Mouse (Mus musculus): Measurements from ENCODE around the gene Glud1. TPM values are rescaled to one million over a fixed set of nuclear protein-coding genes. Genes with fewer than 3 reads are reported as not detected.

Gene Glud1
- total RNA-seq (2015) (182 and 187 TPM in 2 replicates), total RNA-seq (2017) (118 and 134 TPM in 2 replicates)

GRCm38 (mm10) chr14:34310234-34310965 lies at the start of gene Glud1, which contains the start of gene Shld2:
Glud1 (plus strand) TSS chr14:34310727.
Shld2 (minus strand) TSS chr14:34310493.
- ATAC-seq (replicated peaks; ENCODE audit: poor library complexity): peak; percentile 79

DNA sequence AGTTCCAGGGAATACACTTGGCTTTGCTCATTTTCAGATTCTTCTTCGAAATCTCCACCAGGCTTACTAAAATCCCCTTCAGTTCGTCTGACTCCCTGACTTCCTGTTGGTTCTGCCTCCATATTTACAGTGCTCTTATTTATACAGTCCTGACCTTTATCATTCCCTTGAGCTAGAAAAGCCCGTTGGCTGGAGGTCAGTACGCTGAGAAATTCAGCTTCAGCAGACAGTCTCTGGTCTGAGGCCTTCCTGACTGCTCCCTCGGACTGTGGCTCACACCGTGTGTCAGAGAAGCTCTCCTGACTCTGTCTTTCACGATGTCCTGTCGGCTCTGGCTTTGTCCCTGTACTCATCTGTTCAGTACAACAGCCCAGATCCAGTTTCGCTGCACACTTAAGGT lies 42.5 kb upstream of the Glud1 start:
- no peak for ATAC-seq (replicated peaks; ENCODE audit: poor library complexity)

GRCm38 (mm10) chr14:34273280-34273679 lies 37.2 kb upstream of the Glud1 start:
- peak; percentile 71 for ATAC-seq (replicated peaks; ENCODE audit: poor library complexity)

- no peak for ATAC-seq (replicated peaks; ENCODE audit: poor library complexity)
Observed at GRCm38 (mm10) chr14:34274141-34274540, 36.4 kb upstream of the Glud1 start.

DNA sequence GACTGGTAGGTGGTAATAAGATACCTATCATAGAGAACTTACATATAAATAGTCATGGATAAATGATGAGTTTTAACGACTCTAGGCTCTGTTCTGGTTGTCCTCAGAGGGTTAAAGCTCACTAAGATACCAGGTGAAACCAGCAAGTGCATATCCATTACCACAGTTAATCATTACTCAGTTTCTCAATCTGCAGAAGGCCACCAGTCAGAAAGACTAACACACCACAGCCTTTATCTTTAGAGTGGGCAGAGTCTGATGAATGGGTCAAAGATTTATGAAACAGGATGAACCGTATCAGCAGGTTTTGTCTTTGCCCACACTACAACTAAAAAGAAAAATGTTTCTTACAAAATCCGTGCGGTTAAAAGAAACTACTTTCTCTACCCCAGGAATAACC lies 35.3 kb upstream of the Glud1 start:
- no peak for ATAC-seq (replicated peaks; ENCODE audit: poor library complexity)

DNA sequence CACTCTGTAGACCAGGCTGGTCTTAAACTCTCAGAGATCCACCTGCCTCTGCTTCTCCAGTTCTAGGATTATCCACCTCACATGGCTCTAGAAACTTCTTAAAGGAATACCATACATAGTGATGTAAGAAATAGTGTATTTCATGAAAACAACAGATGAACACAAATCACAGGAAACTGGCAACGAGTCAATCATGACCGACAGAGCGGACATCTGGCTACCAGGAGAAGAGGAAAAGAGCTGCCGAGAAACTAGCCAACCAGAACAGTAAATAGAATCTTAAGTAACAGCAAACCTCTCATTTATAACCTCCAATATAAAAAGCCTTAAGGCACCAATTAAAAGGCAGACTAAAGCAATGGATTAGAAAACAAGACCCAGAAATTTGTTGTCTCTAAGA lies 30.8 kb upstream of the Glud1 start:
- no peak for ATAC-seq (replicated peaks; ENCODE audit: poor library complexity)

DNA sequence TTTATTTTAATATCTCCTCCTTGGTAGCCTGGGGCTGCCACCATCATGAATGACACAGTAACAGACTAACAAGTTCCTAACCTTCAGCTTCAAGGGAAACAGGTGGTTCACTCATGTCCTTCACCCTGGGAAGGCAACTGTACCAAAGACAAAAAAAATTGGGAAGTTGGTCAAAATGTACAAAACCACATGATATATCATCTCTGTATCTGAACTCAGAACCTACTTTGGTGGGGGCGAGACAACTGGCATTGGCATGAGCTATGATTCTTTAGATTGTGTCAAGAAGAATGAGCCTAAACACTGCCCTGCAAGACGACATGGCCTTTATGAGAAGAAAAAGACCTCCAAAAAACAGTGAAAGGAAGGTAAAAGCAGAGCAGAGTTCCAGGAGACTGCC lies 29.7 kb upstream of the Glud1 start:
- no peak for ATAC-seq (replicated peaks; ENCODE audit: poor library complexity)

DNA sequence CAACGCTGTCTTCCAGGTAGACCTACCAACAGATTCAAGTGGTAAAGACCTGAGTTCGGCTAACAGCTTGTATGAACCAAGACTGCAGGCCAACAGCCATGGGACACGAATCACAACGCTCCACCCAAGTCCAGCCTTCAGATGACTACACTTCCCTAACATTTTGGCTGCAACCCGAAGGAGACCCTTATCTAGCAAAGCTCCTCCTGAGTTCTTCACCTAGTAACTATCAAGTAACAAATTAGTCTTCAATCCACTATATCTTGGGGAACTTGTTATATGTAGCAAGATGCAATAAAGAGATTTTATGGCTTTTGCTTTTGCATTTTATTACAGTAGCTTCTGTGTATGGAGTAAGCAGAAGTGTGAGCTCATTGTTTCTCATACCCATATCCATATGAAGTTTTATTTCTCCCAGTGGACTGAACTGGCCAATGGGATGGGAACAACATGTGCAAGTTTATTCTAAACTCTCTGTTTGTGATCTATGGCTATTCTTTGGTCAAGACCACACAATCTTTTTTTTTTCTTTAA lies 28.7 kb upstream of the Glud1 start:
- no peak for ATAC-seq (replicated peaks; ENCODE audit: poor library complexity)

- ATAC-seq (replicated peaks; ENCODE audit: poor library complexity): no peak
Observed at GRCm38 (mm10) chr14:34288396-34288795, 22.1 kb upstream of the Glud1 start.

DNA sequence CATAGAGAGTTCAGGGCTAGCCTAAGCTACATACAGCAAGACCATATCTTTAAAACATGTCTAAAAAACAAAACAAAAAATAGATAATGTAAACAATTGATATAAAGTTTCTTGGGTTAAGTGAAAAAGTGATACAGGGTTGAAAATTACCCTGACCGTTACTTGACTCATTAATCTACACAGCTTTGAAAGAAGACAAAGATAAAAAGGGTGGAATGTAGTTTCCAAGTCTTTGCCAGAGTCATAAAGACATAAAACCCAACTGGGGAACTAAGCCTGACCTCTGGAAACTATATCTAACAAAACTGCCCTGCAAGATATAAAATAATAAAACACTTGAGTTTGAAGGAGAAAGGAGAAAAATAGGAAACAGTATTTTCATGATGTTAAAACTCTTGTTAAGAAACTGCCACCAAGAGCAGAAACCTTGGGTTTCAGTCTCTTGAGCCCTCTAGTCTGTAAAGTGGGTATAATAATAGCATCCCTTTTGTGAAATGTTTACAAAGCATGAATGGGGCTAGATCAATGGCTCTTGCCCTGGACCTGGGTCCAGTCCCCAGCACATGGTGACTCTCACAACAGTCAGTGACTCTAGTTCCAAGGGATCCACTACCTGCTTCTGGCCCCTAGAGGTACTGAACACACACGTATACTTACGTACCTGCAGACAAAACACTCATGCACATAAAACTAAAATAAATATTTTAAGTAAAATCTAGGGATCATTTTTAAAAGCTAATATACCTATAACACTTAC lies 21.1 kb upstream of the Glud1 start:
- no peak for ATAC-seq (replicated peaks; ENCODE audit: poor library complexity)

GRCm38 (mm10) chr14:34290229-34290628 lies 20.3 kb upstream of the Glud1 start:
- ATAC-seq (replicated peaks; ENCODE audit: poor library complexity): no peak

DNA sequence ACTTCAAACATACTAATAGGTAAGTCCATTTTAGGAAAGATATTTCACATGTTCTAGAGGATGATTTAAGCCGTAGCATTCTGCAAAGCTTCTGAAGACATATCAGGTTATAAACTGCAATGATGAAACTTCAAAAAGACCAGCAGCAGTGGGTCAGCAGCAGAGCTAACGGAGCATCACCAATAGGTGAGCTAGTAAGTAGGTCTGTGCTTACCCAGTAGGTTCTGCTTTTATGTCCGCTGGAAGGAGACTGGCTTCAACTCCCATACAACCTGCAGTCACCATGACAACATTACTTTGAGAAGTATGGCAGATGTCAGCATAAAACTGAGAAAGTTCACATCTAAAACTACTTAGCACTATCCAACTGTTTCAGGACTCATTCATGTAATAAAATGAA lies 16.9 kb upstream of the Glud1 start:
- ATAC-seq (replicated peaks; ENCODE audit: poor library complexity): no peak

- peak; percentile 81 for ATAC-seq (replicated peaks; ENCODE audit: poor library complexity)
Observed at GRCm38 (mm10) chr14:34296350-34296749, 14.2 kb upstream of the Glud1 start.

DNA sequence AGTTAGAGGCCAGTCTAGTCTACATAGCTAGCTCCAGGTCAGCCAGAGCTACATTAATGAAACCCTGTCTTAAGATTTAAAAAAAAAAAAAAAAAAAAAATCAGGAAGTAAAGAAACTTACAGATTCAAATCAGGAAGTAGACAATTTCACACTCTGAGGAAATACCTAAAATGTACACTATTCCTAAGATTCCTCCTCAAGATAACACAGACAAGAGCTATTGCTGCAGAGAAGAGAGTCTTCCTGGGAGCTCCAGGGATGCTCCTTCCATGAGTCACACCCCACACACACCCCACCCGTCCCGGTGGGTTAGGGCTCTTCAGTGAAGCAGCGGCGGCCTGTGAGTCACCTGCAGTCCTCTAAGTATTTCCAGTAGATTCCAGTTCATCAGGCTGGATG lies 13.5 kb upstream of the Glud1 start:
- peak; percentile 62 for ATAC-seq (replicated peaks; ENCODE audit: poor library complexity)

DNA sequence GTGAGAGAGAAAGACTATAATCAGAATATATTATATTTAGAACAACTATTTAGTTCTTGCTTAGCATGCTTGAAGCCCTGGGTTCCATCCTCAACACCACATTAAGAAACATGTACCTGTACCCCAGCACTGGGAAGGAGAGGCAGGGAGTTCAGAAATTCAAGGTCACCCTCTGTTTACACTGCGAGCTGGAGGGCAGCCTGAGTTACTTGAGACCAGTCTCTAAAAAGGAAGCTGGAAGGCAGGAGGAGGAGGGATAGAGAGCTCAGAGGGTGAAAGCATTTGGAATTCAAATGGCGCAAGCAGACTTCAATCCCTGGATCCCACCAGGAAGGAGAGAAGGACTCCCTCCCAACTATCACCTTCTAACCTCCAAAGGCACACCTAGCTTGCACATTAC lies 12.9 kb upstream of the Glud1 start:
- no peak for ATAC-seq (replicated peaks; ENCODE audit: poor library complexity)

DNA sequence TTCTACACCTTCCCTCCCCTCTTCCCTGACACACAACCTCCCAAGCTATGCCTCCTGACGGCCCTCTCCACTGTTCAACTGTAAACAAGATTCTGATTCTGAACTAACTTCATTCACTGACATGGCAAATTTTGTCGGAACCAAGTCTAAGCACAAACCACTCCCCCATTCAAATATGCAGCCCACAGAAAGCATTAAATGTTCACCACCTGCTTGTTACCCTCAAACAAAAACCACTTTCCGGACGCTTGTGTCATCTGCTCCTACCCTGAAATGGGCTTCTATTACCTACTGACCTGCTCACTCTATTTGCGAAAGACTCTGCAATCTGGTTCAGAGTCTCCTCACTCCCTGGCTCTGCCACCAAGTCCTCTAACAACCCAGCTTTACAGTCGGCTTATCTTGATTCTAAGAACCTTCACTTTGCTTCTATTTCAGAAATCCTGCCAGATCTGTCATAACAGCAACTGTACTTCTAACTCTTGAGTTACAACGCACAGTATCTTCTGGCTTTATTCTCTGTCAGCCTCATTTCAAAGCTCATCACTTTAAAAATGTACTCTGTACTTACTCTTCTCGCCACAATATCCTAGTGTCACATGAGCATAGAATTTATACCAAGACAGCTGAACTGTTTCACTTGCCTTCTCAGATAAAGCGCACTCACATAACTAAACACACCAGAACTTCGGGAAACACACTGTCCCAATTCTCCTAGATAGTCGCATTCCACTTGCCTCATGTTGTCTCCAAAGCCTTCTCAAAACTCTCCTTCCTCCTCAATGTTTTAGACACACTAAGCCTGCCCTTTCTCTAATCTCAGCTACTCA lies 11.4 kb upstream of the Glud1 start:
- peak; percentile 21; the same call in 1 of the 2 replicates for ATAC-seq (replicated peaks; ENCODE audit: poor library complexity)

DNA sequence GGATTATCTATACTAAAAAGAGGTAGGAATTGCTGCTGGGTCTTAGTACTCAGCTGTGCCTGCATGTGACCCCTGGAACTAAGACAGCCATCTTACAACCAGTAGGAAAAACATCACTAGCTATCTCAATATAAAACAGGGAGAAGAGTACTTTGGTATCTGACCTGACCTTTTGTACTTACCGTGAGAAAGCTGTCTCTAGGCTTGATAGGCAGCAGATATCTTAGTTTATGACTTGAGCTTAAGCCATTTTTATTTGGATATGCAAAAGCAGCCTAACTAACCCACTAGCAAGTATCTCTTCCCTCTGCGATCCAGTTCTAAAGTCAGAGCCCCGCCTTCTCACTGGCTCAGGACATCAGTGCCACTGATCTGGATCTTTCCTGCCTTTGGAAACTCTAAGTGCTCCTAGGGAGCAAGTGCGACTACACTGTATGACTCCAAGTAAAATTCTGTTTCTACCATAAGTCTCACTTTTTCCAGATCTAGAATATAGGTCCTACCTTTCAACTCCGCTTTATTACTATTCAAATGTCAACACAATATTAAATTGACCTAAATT lies 7.8 kb upstream of the Glud1 start:
- ATAC-seq (replicated peaks; ENCODE audit: poor library complexity): no peak

GRCm38 (mm10) chr14:34303265-34303680 lies 7.3 kb upstream of the Glud1 start:
- no peak for ATAC-seq (replicated peaks; ENCODE audit: poor library complexity)

DNA sequence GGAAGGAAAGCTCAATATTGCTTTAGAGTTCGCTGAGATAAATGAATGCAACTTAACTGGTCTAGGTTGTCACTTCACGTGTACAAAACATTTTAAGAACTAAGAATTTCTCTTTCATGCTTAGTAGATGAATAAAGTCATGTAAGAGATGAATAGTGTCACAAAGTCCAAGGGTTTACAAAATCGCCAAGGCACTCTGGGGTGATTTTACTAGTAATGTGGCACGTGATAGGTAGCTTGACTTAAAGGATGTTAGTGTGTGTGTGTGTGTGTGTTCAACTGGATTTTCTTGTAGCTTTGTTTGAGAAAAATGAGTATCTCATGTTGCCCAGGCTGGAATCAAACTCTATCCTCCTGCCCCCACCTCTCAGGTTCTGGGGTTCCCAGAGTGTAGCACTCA lies 1.3 kb upstream of the Glud1 start:
- ATAC-seq (replicated peaks; ENCODE audit: poor library complexity): no peak

DNA sequence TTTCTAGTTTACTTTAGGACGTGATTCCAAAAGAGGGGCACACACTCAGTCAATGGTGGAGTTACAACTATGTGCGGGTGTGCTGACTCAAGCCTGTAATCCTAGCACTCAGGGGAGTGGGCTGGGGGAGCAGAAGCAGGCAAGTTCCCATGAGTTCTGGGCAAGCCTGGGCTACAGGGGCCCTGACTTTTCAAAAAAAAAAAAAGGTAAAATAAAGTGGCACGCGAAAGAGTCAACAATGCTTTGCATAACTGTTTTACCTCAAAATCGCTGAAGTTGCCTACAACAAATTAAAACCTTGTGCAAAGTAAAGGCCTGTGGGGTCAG lies 657 bp upstream of the Glud1 start:
- no peak for ATAC-seq (replicated peaks; ENCODE audit: poor library complexity)

DNA sequence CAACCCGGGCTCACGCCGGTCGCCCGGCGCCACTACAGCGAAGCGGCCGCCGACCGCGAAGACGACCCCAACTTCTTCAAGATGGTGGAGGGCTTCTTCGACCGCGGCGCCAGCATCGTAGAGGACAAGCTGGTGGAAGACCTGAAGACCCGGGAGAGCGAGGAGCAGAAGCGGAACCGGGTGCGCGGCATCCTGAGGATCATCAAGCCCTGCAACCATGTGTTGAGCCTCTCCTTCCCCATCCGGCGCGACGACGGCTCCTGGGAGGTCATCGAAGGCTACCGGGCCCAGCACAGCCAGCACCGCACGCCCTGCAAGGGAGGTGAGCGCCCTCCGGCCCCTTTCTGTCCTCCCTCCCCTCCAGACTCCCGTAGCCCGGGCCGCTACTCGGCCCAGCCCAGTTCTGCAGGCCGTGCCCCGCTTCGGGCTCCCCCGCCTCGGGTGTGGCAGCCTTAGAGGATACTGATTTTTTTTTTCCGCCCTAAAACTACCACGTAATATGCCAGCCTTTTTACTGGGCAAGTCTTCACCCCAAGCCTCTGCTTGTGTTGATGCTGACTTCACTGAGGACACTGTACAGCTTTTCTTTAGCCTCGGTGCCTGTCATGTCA lies 599 bp downstream of the Glud1 start:
- ATAC-seq (replicated peaks; ENCODE audit: poor library complexity): peak; percentile 26
